Mouse (Mus musculus) neural tube, embryonic 14.5 days (tissue): ENCODE results near the gene Nrf1. TPM values are rescaled to one million over a fixed set of nuclear protein-coding genes. Genes with fewer than 3 reads are reported as not detected.

ENCODE experiments used
- ATAC-seq: fragments of 200-750 bp; cut with Nextera tagmentation; 2 replicates; pipeline ENCODE4 v1.8.0; 2017; ENCODE audit warnings: low read depth, mild to moderate bottlenecking, moderate TSS enrichment, moderate library complexity
- H3K27ac ChIP-seq: fragments of 300-500 bp; sonication (generic); 2 replicates; pipeline ENCODE4 v1.5.1; 2014; ENCODE audit warnings: low read depth, mild to moderate bottlenecking, control low read depth, low read length, moderate library complexity, mixed read lengths
- H3K27me3 ChIP-seq: fragments of 300-500 bp; sonication (generic); 2 replicates; pipeline ENCODE4 v1.6.1; 2014; ENCODE audit warnings: low read length; ENCODE audit not compliant: control insufficient read depth, insufficient read depth
- H3K36me3 ChIP-seq: fragments of 300-500 bp; sonication (generic); 2 replicates; pipeline ENCODE4 v1.6.1; 2014; ENCODE audit warnings: low read length, mixed read lengths; ENCODE audit not compliant: control insufficient read depth, insufficient read depth
- H3K4me1 ChIP-seq: fragments of 300-500 bp; sonication (generic); 2 replicates; pipeline ENCODE4 v1.6.1; 2014; ENCODE audit warnings: low read length; ENCODE audit not compliant: control insufficient read depth, insufficient read depth
- H3K4me2 ChIP-seq: fragments of 300-500 bp; sonication (generic); 2 replicates; pipeline ENCODE4 v1.6.1; 2014; ENCODE audit warnings: mild to moderate bottlenecking, low read depth, low read length, control low read depth
- H3K4me3 ChIP-seq: fragments of 300-500 bp; sonication (generic); 2 replicates; pipeline ENCODE4 v1.5.1; 2014; ENCODE audit warnings: low read depth, low read length, control low read depth, mixed read lengths
- H3K9ac ChIP-seq: fragments of 300-500 bp; sonication (generic); replicated peaks from 2 replicates; pipeline ENCODE4 v1.6.1; 2014; ENCODE audit warnings: low read depth, mild to moderate bottlenecking, control low read depth, low read length, mixed read lengths
- H3K9me3 ChIP-seq: fragments of 300-500 bp; sonication (generic); 2 replicates; pipeline ENCODE4 v1.6.1; 2016; ENCODE audit warnings: low read length; ENCODE audit not compliant: control insufficient read depth
- WGBS: fragments of 180-500 bp; shearing (Covaris S2); extraction: QIAGEN DNeasy Blood & Tissue Kit; methylation state at CpG from one replicate; pipeline ENCODE4 v1.1.7; 2014; 5-methylcytosine and 5-hydroxymethylcytosine counted together
- polyA plus RNA-seq: library from polyadenylated mRNA; unstranded; fragments of >200 nt; fragmentation: Nextera tagmentation; extraction: Ambion mirVana; gene quantifications from 2 replicates; pipeline ENCODE4 v1.2.1, GENCODE M21; 2014

Nrf1 gene
- polyA plus RNA-seq, 1 experiment from 2014 or later, result 33.2 TPM

DNA sequence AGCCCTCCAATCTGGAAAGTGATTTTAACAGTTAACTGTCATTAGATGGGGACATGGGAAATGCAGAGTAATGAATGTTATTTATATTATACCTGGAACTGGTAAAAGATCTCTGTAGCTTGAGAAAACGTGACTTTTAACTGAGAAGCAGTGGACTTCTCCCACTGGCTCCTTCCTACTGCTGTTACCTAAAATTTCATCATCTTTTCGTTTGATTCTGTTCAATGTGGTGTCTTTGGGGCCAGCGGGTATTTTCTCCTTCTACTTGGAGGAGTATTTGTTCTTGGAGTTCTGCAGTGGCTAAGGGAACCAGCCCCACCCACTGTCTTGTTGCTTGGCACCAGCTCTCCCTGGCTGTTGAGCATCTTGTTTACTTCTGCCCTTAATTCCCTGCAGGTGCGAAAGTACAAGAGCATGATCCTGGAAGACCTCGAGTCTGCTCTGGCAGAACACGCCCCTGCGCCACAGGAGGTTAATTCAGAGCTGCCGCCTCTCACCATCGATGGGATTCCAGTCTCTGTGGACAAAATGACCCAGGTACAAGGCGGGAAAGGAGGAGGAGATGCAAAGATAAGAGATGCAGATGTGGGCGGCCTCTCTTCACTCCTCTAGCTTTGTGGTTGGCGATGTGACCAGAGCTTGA, 54.1 kb downstream of the Nrf1 start:
- Histone ChIP-seq H3K27ac (no peak overlapping the region), H3K9me3 (no peaks in the 10 kb centered on the region), H3K4me1 (no peaks in the 10 kb centered on the region), H3K4me2 (no peak overlapping the region), H3K36me3 (peaks cover 35% of the 10 kb centered on the region), H3K27me3 (no peaks in the 10 kb centered on the region), H3K4me3 (no peak overlapping the region), H3K9ac (no peak overlapping the region)
- WGBS, result 89% methylated on average over 12 of the region's 12 CpGs
- no peak for ATAC-seq

- H3K4me2 ChIP-seq, result no peak overlapping the region
- 92% methylated on average over 2 of the region's 2 CpGs for WGBS
These were observed 58.3 kb downstream of the Nrf1 start for GRCm38 (mm10) chr6:30106091-30106490.

DNA sequence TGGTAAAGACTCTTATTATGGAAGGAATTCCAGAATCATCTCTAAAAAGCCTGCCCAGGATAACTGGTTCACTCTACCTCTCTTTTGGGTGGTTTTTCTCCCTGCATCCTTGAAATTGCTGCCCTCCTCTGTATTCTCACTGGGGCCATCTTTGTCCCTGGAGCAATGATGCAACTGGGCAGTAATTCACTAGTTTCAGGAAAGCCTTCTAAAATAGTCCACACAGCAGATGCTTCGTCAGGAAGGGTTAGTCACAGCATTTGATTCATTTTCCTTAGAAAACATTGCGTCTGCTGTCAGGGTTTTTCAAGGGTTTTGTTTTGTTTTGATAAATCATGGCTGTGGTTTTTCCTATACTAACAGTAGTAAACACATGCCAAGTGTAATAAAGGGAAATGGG, 59.7 kb downstream of the Nrf1 start:
- no peak overlapping the region for H3K9ac ChIP-seq
- no peaks in the 10 kb centered on the region for H3K27me3 ChIP-seq
- H3K4me3 ChIP-seq, result no peak overlapping the region
- H3K9me3 ChIP-seq, result no peaks in the 10 kb centered on the region
- no peaks in the 10 kb centered on the region for H3K4me1 ChIP-seq
- no peak for ATAC-seq
- WGBS, result 59% methylated on average over 2 of the region's 2 CpGs
- H3K36me3 ChIP-seq, result peaks cover 18% of the 10 kb centered on the region
- no peak overlapping the region for H3K4me2 ChIP-seq
- H3K27ac ChIP-seq, result no peak overlapping the region

More at GRCm38 (mm10) chr6:30106091-30106490, 58.3 kb downstream of the Nrf1 start:
- ATAC-seq, result no peak
- H3K27me3 ChIP-seq, result no peaks in the 10 kb centered on the region
- H3K9ac ChIP-seq, result no peak overlapping the region
- H3K4me3 ChIP-seq, result no peak overlapping the region
- peaks cover 24% of the 10 kb centered on the region for H3K36me3 ChIP-seq
- no peaks in the 10 kb centered on the region for H3K4me1 ChIP-seq
- H3K27ac ChIP-seq, result no peak overlapping the region
- H3K9me3 ChIP-seq, result no peaks in the 10 kb centered on the region

- no peak overlapping the region for H3K9ac ChIP-seq
- H3K36me3 ChIP-seq, result peaks cover 9% of the 10 kb centered on the region; the same call in 1 of the 2 replicates
- WGBS, result 94% methylated on average over 10 of the region's 10 CpGs
These were observed 62.2 kb downstream of the Nrf1 start for GRCm38 (mm10) chr6:30109820-30110502.

GRCm38 (mm10) chr6:30112349-30113132, 64.8 kb downstream of the Nrf1 start:
- no peak overlapping the region for H3K27ac ChIP-seq
- no peaks in the 10 kb centered on the region for H3K9me3 ChIP-seq
- no peak overlapping the region for H3K4me3 ChIP-seq
- no peak overlapping the region for H3K4me2 ChIP-seq
- H3K4me1 ChIP-seq, result no peaks in the 10 kb centered on the region
- H3K36me3 ChIP-seq, result peaks cover 25% of the 10 kb centered on the region
- no peaks in the 10 kb centered on the region for H3K27me3 ChIP-seq
- H3K9ac ChIP-seq, result no peak overlapping the region
- 91% methylated on average over 4 of the region's 4 CpGs for WGBS
- ATAC-seq, result no peak

More at GRCm38 (mm10) chr6:30109820-30110502, 62.2 kb downstream of the Nrf1 start:
- Histone ChIP-seq H3K27ac (no peak overlapping the region), H3K4me1 (no peaks in the 10 kb centered on the region), H3K4me2 (no peak overlapping the region), H3K9me3 (no peaks in the 10 kb centered on the region), H3K27me3 (no peaks in the 10 kb centered on the region), H3K4me3 (no peak overlapping the region)
- ATAC-seq, result no peak

DNA sequence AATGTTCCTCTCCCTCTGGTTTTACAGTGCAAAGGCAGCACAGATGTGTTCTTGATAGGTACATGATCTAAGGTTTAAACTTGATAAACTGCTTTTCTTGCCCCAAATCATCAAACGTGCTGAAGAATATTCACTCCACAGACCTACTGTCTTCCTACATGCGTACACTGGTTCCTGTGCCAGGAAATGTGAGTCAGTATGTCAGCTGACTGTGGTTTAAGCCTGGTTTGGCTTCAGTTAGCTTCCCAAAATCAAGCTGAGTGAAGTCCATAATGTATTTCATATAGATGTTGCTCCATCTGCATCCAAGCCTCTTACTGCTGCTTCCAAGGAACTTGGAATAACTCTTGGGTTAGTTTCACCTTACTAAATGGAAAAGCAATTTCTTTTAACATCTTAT, 66.3 kb downstream of the Nrf1 start:
- H3K4me2 ChIP-seq, result no peak overlapping the region
- H3K9me3 ChIP-seq, result no peaks in the 10 kb centered on the region
- no peak overlapping the region for H3K9ac ChIP-seq
- no peak overlapping the region for H3K27ac ChIP-seq
- no peak overlapping the region for H3K4me3 ChIP-seq
- no peak for ATAC-seq
- H3K36me3 ChIP-seq, result peaks cover 32% of the 10 kb centered on the region
- no peaks in the 10 kb centered on the region for H3K27me3 ChIP-seq
- no peaks in the 10 kb centered on the region for H3K4me1 ChIP-seq
- WGBS, result 95% methylated on average over 2 of the region's 2 CpGs

GRCm38 (mm10) chr6:30121152-30121551, 73.4 kb downstream of the Nrf1 start:
- Histone ChIP-seq H3K4me2 (no peak overlapping the region), H3K27ac (no peak overlapping the region), H3K9me3 (no peaks in the 10 kb centered on the region), H3K36me3 (peaks cover 22% of the 10 kb centered on the region), H3K9ac (no peak overlapping the region), H3K4me1 (no peaks in the 10 kb centered on the region), H3K4me3 (no peak overlapping the region), H3K27me3 (no peaks in the 10 kb centered on the region)
- 82% methylated on average over 2 of the region's 2 CpGs for WGBS
- no peak for ATAC-seq

GRCm38 (mm10) chr6:30121600-30121999, 73.8 kb downstream of the Nrf1 start:
- Histone ChIP-seq H3K9ac (no peak overlapping the region), H3K4me2 (no peak overlapping the region), H3K27ac (no peak overlapping the region), H3K4me3 (no peak overlapping the region), H3K9me3 (no peaks in the 10 kb centered on the region), H3K36me3 (peaks cover 18% of the 10 kb centered on the region), H3K4me1 (no peaks in the 10 kb centered on the region), H3K27me3 (no peaks in the 10 kb centered on the region)
- no peak for ATAC-seq
- 84% methylated on average over 1 of the region's 1 CpGs for WGBS

DNA sequence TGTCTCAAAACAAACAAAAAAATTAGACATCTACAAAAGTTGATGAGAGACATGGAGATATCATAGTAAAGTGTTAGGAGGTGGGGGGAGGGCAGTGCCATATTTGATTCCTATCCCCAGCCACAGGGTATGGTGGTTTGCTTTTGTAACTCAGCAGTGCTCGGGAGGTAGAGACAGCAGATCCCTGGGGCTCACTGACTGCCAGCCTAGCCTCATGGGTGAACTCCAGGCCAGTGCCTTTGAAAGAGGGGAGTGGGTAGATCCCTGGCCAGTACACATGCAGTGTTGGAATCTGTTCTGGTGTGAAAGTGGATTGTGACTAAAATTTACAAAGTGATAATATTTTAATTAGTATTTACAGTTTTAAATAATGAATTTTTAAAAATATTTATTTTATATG, 75.6 kb downstream of the Nrf1 start:
- no peak overlapping the region for H3K27ac ChIP-seq
- no peaks in the 10 kb centered on the region for H3K4me1 ChIP-seq
- H3K9ac ChIP-seq, result no peak overlapping the region
- H3K9me3 ChIP-seq, result no peaks in the 10 kb centered on the region
- 81% methylated on average over 1 of the region's 1 CpGs for WGBS
- ATAC-seq, result no peak
- no peak overlapping the region for H3K4me2 ChIP-seq
- no peaks in the 10 kb centered on the region for H3K27me3 ChIP-seq
- H3K4me3 ChIP-seq, result no peak overlapping the region
- peaks cover 21% of the 10 kb centered on the region for H3K36me3 ChIP-seq
